Mouse (Mus musculus) olfactory bulb, adult 2 months (tissue): ENCODE results near the gene Eps8l2. TPM values are rescaled to one million over a fixed set of nuclear protein-coding genes. Genes with fewer than 3 reads are reported as not detected.

Source experiments
- H3K27ac ChIP-seq: fragments of 200-500 bp; 2 replicates; pipeline ENCODE4 v1.5.1; 2012; ENCODE audit warnings: low read depth, low read length; ENCODE audit not compliant: insufficient read depth
- H3K4me1 ChIP-seq: fragments of 200-500 bp; 2 replicates; pipeline ENCODE4 v1.6.1; 2012; ENCODE audit warnings: low read length; ENCODE audit not compliant: control insufficient read depth, insufficient read depth
- H3K4me3 ChIP-seq: fragments of 200-500 bp; 2 replicates; pipeline ENCODE4 v1.5.1; 2012; ENCODE audit warnings: mild to moderate bottlenecking, low read depth, low read length, moderate library complexity; ENCODE audit not compliant: insufficient read depth
- CTCF ChIP-seq: fragments of 200-500 bp; IDR thresholded peaks from 2 replicates; pipeline ENCODE4 v1.5.1; 2012; ENCODE audit warnings: low read depth, mild to moderate bottlenecking, low read length, moderate library complexity; ENCODE audit not compliant: insufficient read depth
- POLR2A ChIP-seq: fragments of 200-500 bp; IDR thresholded peaks from 2 replicates; pipeline ENCODE4 v1.6.1; 2012; ENCODE audit warnings: mild to moderate bottlenecking, low read depth, low read length, moderate library complexity; ENCODE audit not compliant: insufficient read depth
- WGBS: fragments of 180-500 bp; shearing (Covaris S2); methylation state at CpG from one replicate; pipeline ENCODE4 v1.1.7; 2018; 5-methylcytosine and 5-hydroxymethylcytosine counted together
- polyA plus RNA-seq: library from polyadenylated mRNA; stranded (reverse); fragments of >200 nt; gene quantifications from 2 replicates; pipeline ENCODE4 v1.2.4, GENCODE M21; 2012; ENCODE audit warnings: low replicate concordance; ENCODE audit not compliant: missing spikeins, insufficient read depth, insufficient read length

The Eps8l2 gene
- polyA plus RNA-seq, 1 experiment: not detected

- no peak overlapping the region for H3K27ac ChIP-seq
- H3K4me3 ChIP-seq: no peak overlapping the region
- 63% methylated on average over 1 of the region's 1 CpGs for WGBS
- no peaks in the 10 kb centered on the region for H3K4me1 ChIP-seq
- TF ChIP-seq POLR2A (no peak), CTCF (no peak)
Observed at GRCm38 (mm10) chr7:141302702-141303268, 35.9 kb upstream of the Eps8l2 start.

DNA sequence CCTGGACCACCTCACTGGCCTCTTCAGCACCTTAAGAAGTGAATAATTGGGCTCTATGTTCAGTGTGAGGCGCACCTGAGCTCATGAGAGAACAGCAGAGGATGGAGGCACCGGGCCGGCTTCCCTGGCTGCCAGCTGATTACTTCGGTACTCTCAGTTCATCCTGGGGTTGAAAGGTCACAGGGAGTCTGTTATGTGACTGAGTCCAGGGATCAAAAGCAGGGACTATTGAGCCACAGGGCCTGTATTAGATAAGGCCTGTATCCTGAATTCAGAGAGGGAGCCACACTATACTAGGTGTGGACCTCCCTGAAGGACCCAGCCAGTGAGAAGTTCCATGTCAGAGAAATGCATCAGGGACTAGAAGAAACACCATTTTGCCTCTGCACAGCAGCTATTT lies 34.1 kb upstream of the Eps8l2 start:
- no peaks in the 10 kb centered on the region for H3K4me1 ChIP-seq
- no peak overlapping the region for H3K4me3 ChIP-seq
- H3K27ac ChIP-seq: no peak overlapping the region
- 89% methylated on average over 4 of the region's 4 CpGs for WGBS
- TF ChIP-seq POLR2A: no peak
- TF ChIP-seq CTCF: no peak

DNA sequence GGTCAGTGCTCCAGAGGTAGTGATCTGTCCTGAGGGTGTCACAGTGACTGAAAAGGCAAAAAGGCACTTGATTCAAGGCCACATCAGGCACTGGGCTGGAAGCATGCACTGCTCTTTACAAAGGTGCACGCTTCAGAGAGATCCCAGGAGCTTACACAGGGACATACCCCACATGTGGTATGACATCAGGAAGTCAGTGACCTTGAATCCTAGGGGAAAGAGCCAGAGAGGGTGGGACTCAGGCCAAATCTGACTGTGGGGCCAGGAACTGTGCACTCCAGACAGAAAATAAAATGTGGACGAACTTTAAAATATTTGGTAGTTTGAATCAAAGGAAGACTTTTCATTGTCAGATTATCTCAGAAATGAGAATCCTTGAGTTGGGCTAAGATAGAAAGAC lies 24.3 kb upstream of the Eps8l2 start:
- Histone ChIP-seq H3K4me1 (no peaks in the 10 kb centered on the region), H3K4me3 (no peak overlapping the region), H3K27ac (no peak overlapping the region)
- TF ChIP-seq CTCF: no peak
- TF ChIP-seq POLR2A: no peak
- 95% methylated on average over 2 of the region's 2 CpGs for WGBS

GRCm38 (mm10) chr7:141315076-141315475 lies 23.6 kb upstream of the Eps8l2 start:
- no peak overlapping the region for H3K27ac ChIP-seq
- WGBS: 85% methylated on average over 8 of the region's 8 CpGs
- H3K4me3 ChIP-seq: no peak overlapping the region
- TF ChIP-seq POLR2A (no peak), CTCF (no peak)
- H3K4me1 ChIP-seq: no peaks in the 10 kb centered on the region

DNA sequence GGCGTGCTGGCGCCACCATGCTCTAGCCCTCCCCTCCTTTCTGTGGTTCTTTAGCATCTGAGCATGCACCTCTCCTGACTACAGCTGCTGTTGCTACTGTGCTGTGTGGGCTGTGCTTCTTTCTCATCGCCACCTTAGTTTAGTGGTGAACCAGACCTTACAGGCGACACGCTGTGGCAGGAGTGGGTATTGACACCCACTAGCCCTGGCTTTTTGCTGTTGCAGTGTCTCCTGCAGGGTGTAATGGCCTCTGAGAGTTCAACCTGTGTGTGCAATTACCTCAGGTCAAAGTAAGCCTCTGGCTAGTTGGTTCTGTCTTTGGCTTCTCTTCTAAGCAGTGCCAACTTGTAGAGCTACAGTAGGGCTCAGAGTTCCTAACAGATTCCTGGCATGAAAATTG lies 22.7 kb upstream of the Eps8l2 start:
- WGBS: 66% methylated on average over 5 of the region's 5 CpGs
- no peaks in the 10 kb centered on the region for H3K4me1 ChIP-seq
- no peak overlapping the region for H3K4me3 ChIP-seq
- TF ChIP-seq POLR2A (no peak), CTCF (no peak)
- H3K27ac ChIP-seq: no peak overlapping the region

GRCm38 (mm10) chr7:141317619-141318132 lies 21.0 kb upstream of the Eps8l2 start:
- 68% methylated on average over 1 of the region's 1 CpGs for WGBS
- H3K27ac ChIP-seq: no peak overlapping the region
- TF ChIP-seq CTCF (no peak), POLR2A (no peak)
- no peak overlapping the region for H3K4me3 ChIP-seq
- no peaks in the 10 kb centered on the region for H3K4me1 ChIP-seq

- no peak overlapping the region for H3K4me3 ChIP-seq
- no peaks in the 10 kb centered on the region for H3K4me1 ChIP-seq
- WGBS: 80% methylated on average over 2 of the region's 2 CpGs
- TF ChIP-seq CTCF (no peak), POLR2A (no peak)
- no peak overlapping the region for H3K27ac ChIP-seq
Observed at GRCm38 (mm10) chr7:141319446-141319845, 19.2 kb upstream of the Eps8l2 start.

- Histone ChIP-seq H3K4me1 (peaks cover 9% of the 10 kb centered on the region), H3K27ac (no peak overlapping the region), H3K4me3 (no peak overlapping the region)
- WGBS: 58% methylated on average over 1 of the region's 1 CpGs
- TF ChIP-seq POLR2A: no peak
Observed at GRCm38 (mm10) chr7:141324686-141325085, 14.0 kb upstream of the Eps8l2 start.

DNA sequence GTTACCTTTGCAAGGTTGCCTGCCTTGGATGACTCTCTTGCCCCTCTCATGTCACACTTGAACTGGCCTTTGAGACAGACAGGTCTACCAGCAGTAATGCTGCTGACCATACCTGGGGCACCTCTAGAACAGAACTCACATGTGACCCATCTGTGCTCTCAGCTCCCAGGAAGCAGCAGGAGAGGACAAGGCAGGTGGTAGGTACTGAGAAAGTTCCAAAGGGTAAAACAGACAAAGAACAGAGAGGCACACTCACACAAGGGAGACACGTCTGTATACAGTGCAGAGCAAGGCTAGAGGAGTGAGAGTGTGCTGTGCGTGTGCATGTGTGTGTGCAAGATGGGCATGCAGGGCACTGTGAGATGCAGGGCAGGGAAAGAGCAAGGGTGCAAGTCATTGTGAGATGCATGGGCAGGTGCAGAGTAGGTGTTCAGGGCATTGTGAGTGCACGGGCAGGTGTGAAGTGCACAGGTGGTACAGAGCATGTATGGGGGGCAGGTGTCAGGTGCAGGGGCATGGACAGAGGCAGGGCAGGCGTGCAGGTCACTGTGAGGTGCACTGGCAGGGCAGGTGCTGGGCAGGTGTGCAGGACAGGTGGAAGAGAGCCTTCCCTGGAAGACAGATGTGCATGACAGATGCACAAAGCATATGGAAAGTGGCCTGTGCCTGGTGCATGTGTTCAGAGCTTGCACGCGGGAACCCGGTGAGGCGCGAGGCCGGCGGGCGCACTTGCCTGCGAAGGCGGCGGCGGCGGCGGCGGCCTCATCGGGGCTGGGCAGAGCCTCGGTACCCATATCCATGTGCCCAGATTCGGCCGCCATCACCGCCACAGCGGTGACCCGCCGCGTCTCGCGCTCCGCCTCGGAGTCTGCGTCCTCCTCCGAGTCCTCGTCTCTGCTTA lies 11.9 kb upstream of the Eps8l2 start:
- H3K27ac ChIP-seq: peak overlapping the region; percentile 57; the same call in 1 of the 2 replicates
- peak overlapping the region; percentile 61 for H3K4me3 ChIP-seq
- 7% methylated on average over 19 of the region's 35 CpGs for WGBS
- H3K4me1 ChIP-seq: peaks cover 9% of the 10 kb centered on the region
- no peak for TF ChIP-seq POLR2A
- no peak for TF ChIP-seq CTCF
